Comparison of ENCODE assay signal across 10 mouse cellular contexts in genomic region chr14:22283722-22284121, GRCm38 (mm10).
A peak's percentile ranks its signal among the peaks of the same experiment; 100 is the strongest.
DNase-seq lines count a peak whose midpoint lies in the region; ATAC-seq and TF ChIP-seq lines count a peak whose summit lies in the region.
"Had no signal": no experiment of that assay in that cellular context is flagged by ENCODE, and none has a peak within 500 bp of the region (broad histone marks: within the 10 kb centered on the region; RNA-seq: fewer than 3 reads in every experiment).

No protein-coding gene starts in this region.

- H3K4me2 ChIP-seq in kidney, embryonic 14.5 days (replicated peaks; ENCODE audit: low read depth, low read length): no peak overlapping the region
- H3K4me2 ChIP-seq: neural tube, embryonic 13.5 days had no signal

- ATAC-seq in kidney, embryonic 14.5 days (ENCODE audit: low FRiP score, low TSS enrichment): no peak
- ATAC-seq in megakaryocyte progenitor cell, adult 5-6 weeks (replicated peaks; ENCODE audit: poor library complexity): peak; percentile 54

- no peak for TF ChIP-seq POLR2A in bone marrow, adult 2 months (IDR thresholded peaks at IDR 0.05; ENCODE audit: borderline replicate concordance, control insufficient read depth, low read depth, low read length)

- TF ChIP-seq CTCF in bone marrow, adult 2 months (IDR thresholded peaks at IDR 0.05; ENCODE audit: control insufficient read depth, insufficient read depth, low read length): peak; percentile 35; the same call in 1 of the 2 replicates

- 85% methylated on average over 2 of the region's 2 CpGs for WGBS in kidney, embryonic 14.5 days
- WGBS in bone marrow, adult 2 months: 88% methylated on average over 2 of the region's 2 CpGs

- H3K9me3 ChIP-seq in kidney, embryonic 14.5 days (ENCODE audit: control insufficient read depth, low read length): no peaks in the 10 kb centered on the region
- H3K9me3 ChIP-seq: neural tube, embryonic 13.5 days had no signal

- peaks cover 5% of the 10 kb centered on the region; the same call in 1 of the 2 replicates for H3K4me1 ChIP-seq in kidney, embryonic 14.5 days (ENCODE audit: control insufficient read depth, insufficient read depth, low read length)
- no peaks in the 10 kb centered on the region for H3K4me1 ChIP-seq in bone marrow, adult 2 months (ENCODE audit: control insufficient read depth, insufficient read depth, low read length)

- H3K4me3 ChIP-seq in kidney, embryonic 14.5 days (ENCODE audit: low read length): no peak overlapping the region
- H3K4me3 ChIP-seq in bone marrow, adult 2 months (replicated peaks; ENCODE audit: control insufficient read depth, low read depth, low read length): no peak overlapping the region
- H3K4me3 ChIP-seq: neural tube, embryonic 13.5 days had no signal

- peak; percentile 7 for DNase-seq in adrenal gland, adult 2 months
- no peak for DNase-seq in adrenal gland, postnatal 10 days
- DNase-seq in kidney, postnatal 4 days: peak; percentile 44 to 55
- no peak for DNase-seq in ovary, adult 18-20 months (ENCODE audit: low spot score)
- no peak for DNase-seq in layer of hippocampus, adult 18-20 months (ENCODE audit: low spot score in 2 of 2)
- DNase-seq: adrenal gland, postnatal 25 days had no signal

- H3K27me3 ChIP-seq in kidney, embryonic 14.5 days (ENCODE audit: control insufficient read depth, insufficient read depth, low read length): no peaks in the 10 kb centered on the region

- no peak overlapping the region for H3K27ac ChIP-seq in kidney, embryonic 14.5 days (ENCODE audit: low read depth, low read length)
- H3K27ac ChIP-seq in bone marrow, adult 2 months (ENCODE audit: control insufficient read depth, insufficient read depth, low read depth, low read length, poor library complexity): no peak overlapping the region
- H3K27ac ChIP-seq: neural tube, embryonic 13.5 days had no signal

- no peak overlapping the region for H3K9ac ChIP-seq in kidney, embryonic 14.5 days (ENCODE audit: low read depth, low read length)
- H3K9ac ChIP-seq: neural tube, embryonic 13.5 days had no signal

- no peaks in the 10 kb centered on the region for H3K36me3 ChIP-seq in kidney, embryonic 14.5 days (ENCODE audit: control insufficient read depth, insufficient read depth, low read length)
- H3K36me3 ChIP-seq: neural tube, embryonic 13.5 days had no signal

Comparison
In these comparisons a context has a peak if more than half of its experiments do, and no peak if none do; other contexts are left out.
1. DNase-seq: peak in adrenal gland, adult 2 months (single experiment) and kidney, postnatal 4 days (2 of 2); none in adrenal gland, postnatal 10 days (single experiment), ovary, adult 18-20 months (single experiment) and layer of hippocampus, adult 18-20 months (0 of 2).